Mouse (Mus musculus) thymus, adult 2 months (tissue): ENCODE measurements around the gene Arid4b.

Experiments used
- CTCF ChIP-seq: fragments of 200-500 bp; IDR thresholded peaks from 2 replicates; pipeline ENCODE4 v1.5.1; 2012; ENCODE audit warnings: mild to moderate bottlenecking, control low read depth, low read length, moderate library complexity, borderline replicate concordance; ENCODE audit not compliant: control insufficient read depth, poor library complexity, insufficient read depth; ENCODE audit errors: extremely low read depth
- POLR2A ChIP-seq: fragments of 200-500 bp; IDR thresholded peaks from 2 replicates; pipeline ENCODE4 v1.6.1; 2012; ENCODE audit warnings: mild to moderate bottlenecking, low read length, control low read depth, moderate library complexity; ENCODE audit not compliant: control insufficient read depth, poor library complexity, insufficient read depth; ENCODE audit errors: extremely low read depth

GRCm38 (mm10) chr13:14069291-14069690, 6.3 kb downstream of the Arid4b start:
- TF ChIP-seq CTCF (no peak), POLR2A (no peak)
